Mouse (Mus musculus) embryonic facial prominence, embryonic 15.5 days (tissue): ENCODE measurements around the gene Lkaaear1. TPM values are rescaled to one million over a fixed set of nuclear protein-coding genes. Genes with fewer than 3 reads are reported as not detected.

Source experiments
- ATAC-seq: fragments of 200-750 bp; cut with Nextera tagmentation; 2 replicates; pipeline ENCODE4 v1.8.0; 2017; ENCODE audit warnings: low read depth, moderate TSS enrichment; ENCODE audit not compliant: insufficient number of reproducible peaks, low FRiP score, low TSS enrichment
- H3K27ac ChIP-seq: fragments of 300-500 bp; sonication (generic); replicated peaks from 2 replicates; pipeline ENCODE4 v1.5.1; 2015; ENCODE audit warnings: mild to moderate bottlenecking, inconsistent platforms
- H3K27me3 ChIP-seq: fragments of 300-500 bp; sonication (generic); 2 replicates; pipeline ENCODE4 v1.6.1; 2015; ENCODE audit warnings: inconsistent platforms
- H3K36me3 ChIP-seq: fragments of 300-500 bp; sonication (generic); 2 replicates; pipeline ENCODE4 v1.6.1; 2015; ENCODE audit warnings: mild to moderate bottlenecking, inconsistent platforms
- H3K4me1 ChIP-seq: fragments of 300-500 bp; sonication (generic); 2 replicates; pipeline ENCODE4 v1.6.1; 2015; ENCODE audit warnings: inconsistent platforms
- H3K4me2 ChIP-seq: fragments of 300-500 bp; sonication (generic); replicated peaks from 2 replicates; pipeline ENCODE4 v1.6.1; 2015; ENCODE audit warnings: mild to moderate bottlenecking, inconsistent platforms
- H3K4me3 ChIP-seq: fragments of 300-500 bp; sonication (generic); replicated peaks from 2 replicates; pipeline ENCODE4 v1.5.1; 2015; ENCODE audit warnings: mild to moderate bottlenecking, inconsistent platforms
- H3K9ac ChIP-seq: fragments of 300-500 bp; sonication (generic); 2 replicates; pipeline ENCODE4 v1.6.1; 2015; ENCODE audit warnings: inconsistent platforms
- H3K9me3 ChIP-seq: fragments of 300-500 bp; sonication (generic); replicated peaks from 2 replicates; pipeline ENCODE4 v1.6.1; 2016; ENCODE audit warnings: inconsistent platforms
- WGBS: fragments of 180-500 bp; shearing (Covaris S2); methylation state at CpG from one replicate; pipeline ENCODE4 v1.1.7; 2015; 5-methylcytosine and 5-hydroxymethylcytosine counted together
- polyA plus RNA-seq: library from polyadenylated mRNA; unstranded; fragments of >200 nt; fragmentation: Nextera tagmentation; extraction: Ambion mirVana; gene quantifications from 2 replicates; pipeline ENCODE4 v1.2.1, GENCODE M21; 2015

The Lkaaear1 gene
- polyA plus RNA-seq, 1 experiment from 2014 or later = not detected

DNA sequence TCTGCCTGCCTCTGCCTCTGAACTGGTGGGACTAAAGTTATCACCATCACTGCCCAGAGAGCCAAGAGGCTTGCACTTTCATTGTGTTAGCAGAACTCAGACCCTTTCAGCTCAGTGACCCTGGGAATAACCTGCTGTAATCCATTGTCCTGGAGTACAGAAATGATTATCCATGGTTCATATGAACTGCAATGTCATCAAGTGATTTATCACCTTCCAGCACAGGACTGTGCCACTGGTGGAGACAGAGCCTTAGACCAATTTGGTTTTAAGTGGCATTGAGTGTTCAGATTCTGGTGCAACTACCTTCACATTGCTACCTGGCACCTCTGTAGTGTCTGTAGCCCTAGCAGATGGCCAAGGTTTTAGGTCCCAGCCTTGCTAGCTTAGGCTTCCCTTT is 45.2 kb downstream of the Lkaaear1 start:
- no peak for ATAC-seq
- H3K9ac ChIP-seq = no peak overlapping the region
- H3K4me2 ChIP-seq = no peak overlapping the region
- H3K4me3 ChIP-seq = no peak overlapping the region
- H3K4me1 ChIP-seq = peaks cover 7% of the 10 kb centered on the region; the same call in 1 of the 2 replicates
- no peaks in the 10 kb centered on the region for H3K9me3 ChIP-seq
- H3K27me3 ChIP-seq = no peaks in the 10 kb centered on the region
- no peak overlapping the region for H3K27ac ChIP-seq
- peaks cover 82% of the 10 kb centered on the region for H3K36me3 ChIP-seq

DNA sequence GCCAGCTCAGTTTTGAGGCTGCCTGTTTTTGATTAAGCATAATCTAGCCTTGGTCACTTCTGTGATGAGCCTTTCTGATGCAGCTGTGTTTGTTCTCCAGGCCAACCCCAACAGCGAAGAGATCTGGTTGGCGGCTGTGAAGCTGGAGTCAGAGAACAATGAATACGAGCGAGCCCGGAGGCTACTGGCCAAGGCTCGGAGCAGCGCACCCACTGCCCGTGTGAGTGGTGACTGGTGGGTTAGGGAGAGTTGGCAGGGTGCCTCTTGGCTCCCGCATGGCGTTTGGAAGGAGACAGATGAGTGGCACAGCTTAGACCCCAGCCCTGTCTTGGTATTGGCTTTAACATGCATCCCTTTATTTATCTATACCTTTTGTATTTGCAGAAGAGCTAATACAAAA is 49.3 kb downstream of the Lkaaear1 start:
- Histone ChIP-seq H3K27me3 (no peaks in the 10 kb centered on the region), H3K36me3 (peaks cover 87% of the 10 kb centered on the region), H3K4me1 (0 out of 2 replicates have a peak, but pooled peaks cover 5% of the 10 kb centered on the region), H3K4me2 (no peak overlapping the region), H3K9me3 (no peaks in the 10 kb centered on the region), H3K4me3 (no peak overlapping the region), H3K27ac (no peak overlapping the region), H3K9ac (no peak overlapping the region)
- WGBS = 77% methylated on average over 10 of the region's 10 CpGs
- ATAC-seq = no peak

Other genes starting within 250 kb of the Lkaaear1 start
- 4.0 and 4.6 TPM in 2 replicates for gene Zbtb46, start 239.0 kb downstream of the Lkaaear1 start, polyA plus RNA-seq
- gene Abhd16b, start 205.2 kb downstream of the Lkaaear1 start, polyA plus RNA-seq = 0.18 and 0.24 TPM in 2 replicates
- 166 and 173 TPM in 2 replicates for gene Tpd52l2, start 201.3 kb downstream of the Lkaaear1 start, polyA plus RNA-seq
- gene Dnajc5, start 178.0 kb downstream of the Lkaaear1 start, polyA plus RNA-seq = 87.7 and 92.0 TPM in 2 replicates
- 50.7 and 55.7 TPM in 2 replicates for gene Uckl1, start 113.5 kb downstream of the Lkaaear1 start, polyA plus RNA-seq
- 60.4 and 63.6 TPM in 2 replicates for gene Prpf6, start 106.6 kb downstream of the Lkaaear1 start, polyA plus RNA-seq
- 62.1 and 74.8 TPM in 2 replicates for gene Zfp512b, start 105.6 kb downstream of the Lkaaear1 start, polyA plus RNA-seq
- gene Samd10, start 99.2 kb downstream of the Lkaaear1 start, polyA plus RNA-seq = 13.3 and 15.6 TPM in 2 replicates
- gene Gm29797, start 41.4 kb downstream of the Lkaaear1 start, polyA plus RNA-seq = 0.24 and 0.31 TPM in 2 replicates
- gene Sox18, start 26.8 kb downstream of the Lkaaear1 start, polyA plus RNA-seq = 65.1 and 75.3 TPM in 2 replicates
- gene Tcea2, start 18.1 kb downstream of the Lkaaear1 start, polyA plus RNA-seq = 24.0 and 25.7 TPM in 2 replicates
- 72.2 and 79.7 TPM in 2 replicates for gene Rgs19, start 4.5 kb downstream of the Lkaaear1 start, polyA plus RNA-seq
- gene Oprl1, start 16.6 kb upstream of the Lkaaear1 start, polyA plus RNA-seq = 0.18 and 0.84 TPM in 2 replicates
- gene Myt1, start 64.9 kb upstream of the Lkaaear1 start, polyA plus RNA-seq = 0.58 and 0.92 TPM in 2 replicates
- gene Pcmtd2, start 139.4 kb upstream of the Lkaaear1 start, polyA plus RNA-seq = 34.8 and 36.8 TPM in 2 replicates
- 59.5 and 62.8 TPM in 2 replicates for gene Polr3k, start 165.9 kb upstream of the Lkaaear1 start, polyA plus RNA-seq